ENCODE assay signal across 9 mouse cellular contexts in the genomic region with DNA sequence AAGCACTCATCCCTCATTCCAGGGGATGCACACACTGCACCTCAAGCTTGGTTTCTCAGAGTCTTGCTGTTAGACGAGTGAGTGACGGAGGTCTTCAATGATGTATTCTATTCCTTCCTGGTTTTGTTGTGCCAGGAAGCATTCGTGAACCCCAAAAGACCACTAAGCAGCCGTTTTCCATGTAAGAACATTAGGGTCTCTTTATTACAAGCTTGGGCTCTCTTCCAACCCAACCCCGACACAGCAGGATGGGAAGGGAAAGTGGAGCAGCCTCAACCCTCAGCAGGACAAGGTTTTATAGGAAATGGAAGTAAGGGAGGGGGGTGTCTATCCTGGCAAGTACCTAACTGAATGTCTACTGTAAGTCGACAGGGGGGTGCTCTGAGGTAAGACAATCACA. TPM values are rescaled to one million over a fixed set of nuclear protein-coding genes. Genes with fewer than 3 reads are reported as not detected.
DNase-seq lines count a peak whose midpoint lies in the region; ATAC-seq and TF ChIP-seq lines count a peak whose summit lies in the region.
"Had no signal": no experiment of that assay in that cellular context is flagged by ENCODE, and none has a peak within 500 bp of the region (broad histone marks: within the 10 kb centered on the region; RNA-seq: fewer than 3 reads in every experiment).

No protein-coding gene starts in this region.

- no peak overlapping the region for H3K4me3 ChIP-seq in forebrain, embryonic 15.5 days
- H3K4me3 ChIP-seq in forebrain, embryonic 10.5 days, result no peak overlapping the region
- no peak overlapping the region for H3K4me3 ChIP-seq in kidney, postnatal 0 days (replicated peaks; ENCODE audit: low read depth, low read length)
- H3K4me3 ChIP-seq in forebrain, embryonic 16.5 days (replicated peaks; ENCODE audit: low read length), result no peak overlapping the region
- H3K4me3 ChIP-seq: embryonic facial prominence, embryonic 12.5 days had no signal

- no peak for DNase-seq in forebrain, embryonic 10.5 days (ENCODE audit: extremely low spot score, low spot score)
- DNase-seq in kidney, postnatal 0 days (ENCODE audit: low spot score), result no peak
- no peak for DNase-seq in kidney, postnatal 14 days
- peak; percentile 71 for DNase-seq in brain, embryonic 14.5 days (ENCODE audit: low read depth)
- no peak for DNase-seq in spleen, postnatal 36 days (ENCODE audit: low spot score in 2 of 2)
- no peak for DNase-seq in testis, postnatal 10 days (ENCODE audit: low spot score)

- no peak for TF ChIP-seq POLR2A in brain, embryonic 14.5 days (IDR thresholded peaks at IDR 0.05; ENCODE audit: borderline replicate concordance, extremely low read depth, insufficient read depth, insufficient read length, poor library complexity, severe bottlenecking)

- 44% methylated on average over 6 of the region's 6 CpGs for WGBS in forebrain, embryonic 15.5 days
- WGBS in forebrain, embryonic 10.5 days, result 87% methylated on average over 6 of the region's 6 CpGs
- 56% methylated on average over 6 of the region's 6 CpGs for WGBS in kidney, postnatal 0 days
- 32% methylated on average over 6 of the region's 6 CpGs for WGBS in forebrain, embryonic 16.5 days

- no peak overlapping the region for H3K4me2 ChIP-seq in forebrain, embryonic 15.5 days (replicated peaks)
- H3K4me2 ChIP-seq in kidney, postnatal 0 days (ENCODE audit: low read length), result no peak overlapping the region
- 0 out of 2 replicates have a peak overlapping the region, but pooled peaks have one; percentile 5 for H3K4me2 ChIP-seq in forebrain, embryonic 16.5 days (ENCODE audit: low read length)
- H3K4me2 ChIP-seq: embryonic facial prominence, embryonic 12.5 days had no signal

- peak; percentile 12; the same call in 1 of the 2 replicates for ATAC-seq in forebrain, embryonic 15.5 days (replicated peaks)
- ATAC-seq in kidney, postnatal 0 days (replicated peaks; ENCODE audit: low FRiP score, low read depth), result no peak
- peak; percentile 23 for ATAC-seq in forebrain, embryonic 16.5 days

- no peak for TF ChIP-seq CTCF in kidney, postnatal 0 days (IDR thresholded peaks at IDR 0.05; ENCODE audit: low read depth)
- TF ChIP-seq CTCF in brain, embryonic 14.5 days (IDR thresholded peaks at IDR 0.05; ENCODE audit: borderline replicate concordance, extremely low read depth, insufficient read depth, insufficient read length), result no peak

- no peaks in the 10 kb centered on the region for H3K36me3 ChIP-seq in forebrain, embryonic 15.5 days
- H3K36me3 ChIP-seq in forebrain, embryonic 10.5 days (replicated peaks), result peaks cover 14% of the 10 kb centered on the region
- no peaks in the 10 kb centered on the region for H3K36me3 ChIP-seq in kidney, postnatal 0 days (ENCODE audit: insufficient read depth, low read length)
- no peaks in the 10 kb centered on the region for H3K36me3 ChIP-seq in forebrain, embryonic 16.5 days (ENCODE audit: control insufficient read depth, insufficient read depth)
- H3K36me3 ChIP-seq: embryonic facial prominence, embryonic 12.5 days had no signal

- H3K9me3 ChIP-seq in forebrain, embryonic 15.5 days, result no peaks in the 10 kb centered on the region
- H3K9me3 ChIP-seq in forebrain, embryonic 10.5 days, result no peaks in the 10 kb centered on the region
- no peaks in the 10 kb centered on the region for H3K9me3 ChIP-seq in kidney, postnatal 0 days (replicated peaks; ENCODE audit: low read length)
- H3K9me3 ChIP-seq in forebrain, embryonic 16.5 days (ENCODE audit: control insufficient read depth, low read length), result no peaks in the 10 kb centered on the region
- H3K9me3 ChIP-seq: embryonic facial prominence, embryonic 12.5 days had no signal

- no peak overlapping the region for H3K9ac ChIP-seq in forebrain, embryonic 15.5 days (replicated peaks)
- H3K9ac ChIP-seq in kidney, postnatal 0 days (ENCODE audit: low read depth, low read length), result no peak overlapping the region
- H3K9ac ChIP-seq in forebrain, embryonic 16.5 days (replicated peaks; ENCODE audit: low read depth, low read length), result no peak overlapping the region
- H3K9ac ChIP-seq: embryonic facial prominence, embryonic 12.5 days had no signal

- peaks cover 48% of the 10 kb centered on the region for H3K4me1 ChIP-seq in forebrain, embryonic 15.5 days
- H3K4me1 ChIP-seq in forebrain, embryonic 10.5 days, result peaks cover 21% of the 10 kb centered on the region
- H3K4me1 ChIP-seq in kidney, postnatal 0 days (replicated peaks; ENCODE audit: insufficient read depth, low read length), result no peaks in the 10 kb centered on the region
- H3K4me1 ChIP-seq in forebrain, embryonic 16.5 days (replicated peaks; ENCODE audit: control insufficient read depth, insufficient read depth, low read length), result peaks cover 40% of the 10 kb centered on the region

- H3K27me3 ChIP-seq in forebrain, embryonic 15.5 days, result no peaks in the 10 kb centered on the region
- no peaks in the 10 kb centered on the region for H3K27me3 ChIP-seq in forebrain, embryonic 10.5 days (ENCODE audit: poor library complexity, severe bottlenecking)
- H3K27me3 ChIP-seq in kidney, postnatal 0 days (ENCODE audit: insufficient read depth, low read length), result no peaks in the 10 kb centered on the region
- no peaks in the 10 kb centered on the region for H3K27me3 ChIP-seq in forebrain, embryonic 16.5 days (replicated peaks; ENCODE audit: control insufficient read depth, insufficient read depth, low read length)
- H3K27me3 ChIP-seq: embryonic facial prominence, embryonic 12.5 days had no signal

- H3K27ac ChIP-seq in forebrain, embryonic 15.5 days (replicated peaks), result peak overlapping the region; percentile 44
- H3K27ac ChIP-seq in forebrain, embryonic 10.5 days, result no peak overlapping the region
- H3K27ac ChIP-seq in kidney, postnatal 0 days, result 0 out of 2 replicates have a peak overlapping the region, but pooled peaks have one; percentile 25
- H3K27ac ChIP-seq in forebrain, embryonic 16.5 days (ENCODE audit: low read length), result peak overlapping the region; percentile 17
- H3K27ac ChIP-seq: embryonic facial prominence, embryonic 12.5 days had no signal

RNA-seq across cellular contexts. Expression of a gene that starts 37.2 kb away (rescaled TPM):
- polyA plus RNA-seq in forebrain, embryonic 15.5 days (2015; fragmentation: Nextera tagmentation; extraction: Ambion mirVana), result 64.1 and 65.2 TPM in 2 replicates
- 29.7 and 30.6 TPM in 2 replicates for polyA plus RNA-seq in forebrain, embryonic 10.5 days (2016; fragmentation: Nextera tagmentation; extraction: Ambion mirVana)
- polyA plus RNA-seq in kidney, postnatal 0 days (2015; fragmentation: Nextera tagmentation; extraction: Ambion mirVana), result 35.2 and 40.8 TPM in 2 replicates
- polyA plus RNA-seq in brain, embryonic 14.5 days (2012; rRNA removed), result 29.1 and 42.4 TPM in 2 replicates
- 51.8 and 55.2 TPM in 2 replicates for polyA plus RNA-seq in forebrain, embryonic 16.5 days (2015; fragmentation: Nextera tagmentation; extraction: Ambion mirVana)

RNA-seq across cellular contexts. Expression of a gene that starts 38.0 kb away (rescaled TPM):
- polyA plus RNA-seq in forebrain, embryonic 15.5 days (2015; fragmentation: Nextera tagmentation; extraction: Ambion mirVana), result 36.6 and 37.0 TPM in 2 replicates
- 30.9 and 32.7 TPM in 2 replicates for polyA plus RNA-seq in forebrain, embryonic 10.5 days (2016; fragmentation: Nextera tagmentation; extraction: Ambion mirVana)
- polyA plus RNA-seq in kidney, postnatal 0 days (2015; fragmentation: Nextera tagmentation; extraction: Ambion mirVana), result 44.7 and 50.9 TPM in 2 replicates
- polyA plus RNA-seq in brain, embryonic 14.5 days (2012; rRNA removed), result 26.5 and 34.8 TPM in 2 replicates
- 34.9 and 39.3 TPM in 2 replicates for polyA plus RNA-seq in forebrain, embryonic 16.5 days (2015; fragmentation: Nextera tagmentation; extraction: Ambion mirVana)
